Mouse (Mus musculus) heart, adult 11 months (tissue): Measurements from ENCODE around the gene Arap1.
A peak's percentile ranks its signal among the peaks of the same experiment; 100 is the strongest.

Source experiments
- DNase-seq: peaks from one replicate; pipeline ENCODE4 v3.0.0; 2022

The Arap1 gene

GRCm38 (mm10) chr7:101453296-101453695 is 105.4 kb downstream of the Arap1 start:
- no peak for DNase-seq

DNA sequence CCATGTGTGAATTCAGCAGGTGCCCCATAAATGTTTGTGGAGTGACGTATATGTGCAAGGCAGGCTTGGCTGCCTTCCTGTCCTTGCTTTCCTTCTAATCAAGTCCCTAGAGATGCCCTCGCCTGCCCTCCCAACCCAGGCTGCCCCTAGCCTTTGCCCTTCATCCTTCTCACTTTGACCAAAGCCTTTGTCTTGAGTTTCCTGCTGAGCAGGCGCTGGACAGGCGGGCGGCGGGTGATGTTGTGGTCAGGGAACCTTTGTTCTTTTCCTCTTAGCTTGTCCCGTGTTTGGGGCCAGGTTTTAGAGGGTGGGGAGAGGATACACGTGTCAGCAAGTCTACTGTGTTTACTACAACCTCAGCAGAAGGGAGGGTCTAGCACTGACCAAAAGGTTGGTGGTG is 105.9 kb downstream of the Arap1 start:
- DNase-seq: peak; percentile 98

DNA sequence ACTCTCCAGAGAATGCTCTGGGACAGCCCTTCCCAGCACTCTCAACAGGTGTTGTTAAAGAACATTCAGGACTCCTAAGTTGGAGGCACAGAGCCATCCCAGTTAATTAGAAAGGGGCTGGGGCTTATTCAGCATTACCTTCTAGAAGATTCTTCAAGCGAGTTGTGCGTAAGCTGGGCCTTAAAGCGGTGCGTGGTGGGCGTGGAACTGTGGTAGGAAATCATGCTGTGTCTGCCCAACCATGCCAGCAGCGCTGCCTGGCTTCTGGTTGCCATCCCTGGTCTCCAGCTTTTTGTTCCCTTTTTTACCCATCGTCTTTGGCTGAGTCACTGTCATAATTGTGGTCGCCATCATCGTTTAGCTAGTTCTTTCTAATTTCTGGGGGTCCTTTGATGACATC is 106.6 kb downstream of the Arap1 start:
- DNase-seq: no peak

DNA sequence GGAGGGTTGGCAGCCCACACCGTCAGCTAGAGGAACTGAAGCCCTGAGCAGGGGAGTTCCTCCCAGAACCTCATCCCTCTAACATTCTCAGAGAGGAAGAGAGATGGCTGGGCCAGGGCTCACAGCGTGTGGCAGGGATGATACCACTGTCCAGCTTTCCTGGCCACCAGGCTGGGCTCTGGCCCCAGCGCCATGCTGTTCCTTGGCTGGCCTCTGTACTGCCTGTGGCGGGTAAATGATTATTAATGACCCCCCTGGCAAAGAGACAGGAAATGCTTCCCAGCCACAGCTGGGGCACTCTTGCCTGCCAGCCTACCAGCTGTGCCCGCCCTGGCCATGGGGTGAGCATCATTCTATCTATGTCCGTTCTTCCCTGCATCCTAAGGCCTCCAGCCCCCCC is 107.3 kb downstream of the Arap1 start:
- peak; percentile 88 for DNase-seq

- DNase-seq: peak; percentile 91
These were observed 108.5 kb downstream of the Arap1 start for GRCm38 (mm10) chr7:101456318-101456717.

DNA sequence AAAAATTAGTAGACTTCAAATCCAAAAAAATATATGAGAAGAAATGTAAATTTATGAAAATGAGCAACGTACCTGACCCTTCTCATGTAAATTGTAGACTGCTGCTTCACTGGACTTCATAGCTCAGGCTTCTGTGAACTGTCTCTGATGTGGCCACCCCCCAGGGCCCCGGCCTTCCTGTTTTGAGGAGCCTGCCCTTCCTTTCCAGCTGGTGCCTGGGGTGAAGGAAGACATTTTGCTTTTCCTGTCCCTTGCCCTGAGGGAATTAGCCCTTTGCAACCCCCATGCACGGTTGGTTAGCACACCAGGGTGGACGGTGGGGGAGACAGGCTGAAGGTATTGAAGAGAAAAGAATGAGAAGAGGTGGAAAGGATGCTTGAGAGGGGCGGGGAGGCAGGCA is 108.9 kb downstream of the Arap1 start:
- peak; percentile 96 for DNase-seq

DNA sequence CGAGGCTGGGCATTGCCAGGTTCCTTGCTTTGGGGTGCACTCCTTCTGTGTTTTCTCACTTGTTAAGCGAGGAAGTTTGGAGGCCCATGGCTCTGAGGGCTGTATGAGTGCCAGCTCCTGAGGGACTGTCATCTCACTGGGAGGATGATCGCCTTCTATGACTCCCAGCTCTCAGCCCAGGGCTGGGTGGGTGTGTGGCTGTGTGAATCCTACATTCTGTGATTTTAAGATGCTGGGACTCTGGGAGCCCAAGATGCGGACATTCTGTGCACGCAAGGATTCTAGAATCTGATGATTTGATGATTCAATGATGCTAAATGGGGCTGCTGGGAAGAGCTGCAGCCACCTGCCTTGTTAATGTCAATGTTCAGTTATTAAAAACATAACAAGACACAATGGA is 109.4 kb downstream of the Arap1 start:
- peak; percentile 92 for DNase-seq

GRCm38 (mm10) chr7:101457801-101458200 is 109.9 kb downstream of the Arap1 start:
- peak; percentile 98 for DNase-seq

DNA sequence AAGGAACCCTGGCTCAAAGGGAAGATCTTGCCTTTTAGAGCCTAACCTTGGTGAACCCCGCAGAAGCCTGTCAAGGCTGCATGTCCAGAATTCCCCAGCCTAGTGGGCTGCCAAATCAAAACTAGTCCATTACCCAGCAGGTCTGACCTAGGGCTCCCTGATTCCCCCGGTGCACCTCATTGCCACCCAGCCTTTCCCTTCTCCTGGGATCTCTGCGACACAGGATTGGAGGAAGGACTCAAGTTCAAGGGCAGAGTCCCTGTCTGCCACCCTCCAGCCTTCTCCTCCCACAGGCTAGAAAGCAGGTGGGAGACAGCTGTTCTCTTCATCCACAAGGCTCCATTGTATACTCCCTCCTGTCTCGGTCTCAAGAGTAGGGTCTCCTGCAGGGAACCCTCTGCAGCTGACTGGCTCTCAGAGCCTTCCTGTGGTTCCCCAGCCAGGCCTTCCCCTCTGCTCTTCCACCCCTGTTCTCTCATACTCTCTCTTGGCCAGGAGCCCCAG is 110.5 kb downstream of the Arap1 start:
- DNase-seq: peak; percentile 90

GRCm38 (mm10) chr7:101459305-101459813 is 111.5 kb downstream of the Arap1 start:
- peak; percentile 97 for DNase-seq

- DNase-seq: peak; percentile 95
These were observed 112.2 kb downstream of the Arap1 start for GRCm38 (mm10) chr7:101459923-101460607.

DNA sequence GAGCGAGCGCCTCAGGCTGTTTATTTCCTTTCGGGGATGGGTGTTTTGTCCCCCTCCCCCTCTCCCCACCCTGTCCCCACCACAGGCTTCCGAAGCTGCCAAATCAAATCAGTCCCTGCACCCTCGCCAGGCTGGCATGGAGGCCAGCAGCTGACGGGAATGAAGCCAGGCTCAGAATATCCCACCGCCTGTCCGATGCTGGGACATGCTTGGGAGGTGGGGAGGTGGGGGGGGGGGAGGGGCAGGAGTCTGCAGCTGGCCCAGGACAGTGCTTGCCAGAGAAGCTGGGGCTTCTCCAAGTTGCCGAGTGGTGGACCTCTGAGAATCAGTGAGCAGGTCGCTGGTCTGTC is 112.7 kb downstream of the Arap1 start:
- DNase-seq: peak; percentile 99

- DNase-seq: peak; percentile 92
These were observed 113.7 kb downstream of the Arap1 start for GRCm38 (mm10) chr7:101461571-101461970.
